Comparison of ENCODE assay signal across 23 mouse cellular contexts in genomic region chr19:26938911-26939310, GRCm38 (mm10). TPM values are rescaled to one million over a fixed set of nuclear protein-coding genes. Genes with fewer than 3 reads are reported as not detected.
A peak's percentile ranks its signal among the peaks of the same experiment; 100 is the strongest.
DNase-seq lines count a peak whose midpoint lies in the region; ATAC-seq and TF ChIP-seq lines count a peak whose summit lies in the region.
"Had no signal": no experiment of that assay in that cellular context is flagged by ENCODE, and none has a peak within 500 bp of the region (broad histone marks: within the 10 kb centered on the region; RNA-seq: fewer than 3 reads in every experiment).

No protein-coding gene starts in this region.

- DNase-seq in gastrocnemius, adult 2 months, result peak; percentile 22
- DNase-seq in gastrocnemius, postnatal 25 days, result no peak
- no peak for DNase-seq in lung, adult 2 months
- DNase-seq in Muller cell, postnatal 12 days (ENCODE audit: inconsistent ontology term), result peak; percentile 79
- DNase-seq in stomach, postnatal 0 days (ENCODE audit: low spot score), result peak; percentile 16
- no peak for DNase-seq in midbrain, embryonic 14.5 days
- DNase-seq: cerebellum, adult 18-20 months; heart, postnatal 10 days; kidney, adult 18-20 months; layer of hippocampus, postnatal 36 days; thymus, postnatal 25 days had no signal

- H3K4me3 ChIP-seq in gastrocnemius, adult 2 months, result no peak overlapping the region
- no peak overlapping the region for H3K4me3 ChIP-seq in lung, embryonic 16.5 days (ENCODE audit: low read length)
- no peak overlapping the region for H3K4me3 ChIP-seq in lung, adult 2 months (replicated peaks; ENCODE audit: extremely low read depth, low read depth, low read length)
- H3K4me3 ChIP-seq in stomach, postnatal 0 days (ENCODE audit: low read depth, low read length), result no peak overlapping the region
- no peak overlapping the region for H3K4me3 ChIP-seq in midbrain, embryonic 14.5 days (replicated peaks; ENCODE audit: low read depth, low read length)
- H3K4me3 ChIP-seq: embryonic facial prominence, embryonic 15.5 days; forebrain, embryonic 13.5 days; liver, embryonic 15.5 days; midbrain, embryonic 15.5 days had no signal

- no peak overlapping the region for H3K4me2 ChIP-seq in lung, embryonic 16.5 days (ENCODE audit: low read depth, low read length)
- H3K4me2 ChIP-seq in stomach, postnatal 0 days (replicated peaks; ENCODE audit: low read depth), result no peak overlapping the region
- no peak overlapping the region for H3K4me2 ChIP-seq in midbrain, embryonic 14.5 days (ENCODE audit: low read length)
- H3K4me2 ChIP-seq: embryonic facial prominence, embryonic 15.5 days; forebrain, embryonic 13.5 days; hindbrain, embryonic 14.5 days; liver, embryonic 15.5 days; midbrain, embryonic 15.5 days had no signal

- WGBS in lung, embryonic 16.5 days, result 58% methylated on average over 8 of the region's 8 CpGs
- 70% methylated on average over 8 of the region's 8 CpGs for WGBS in lung, adult 2 months
- 61% methylated on average over 8 of the region's 8 CpGs for WGBS in stomach, postnatal 0 days
- WGBS in midbrain, embryonic 14.5 days, result 76% methylated on average over 8 of the region's 8 CpGs

- no peak for TF ChIP-seq CTCF in gastrocnemius, adult 2 months (IDR thresholded peaks at IDR 0.05)
- TF ChIP-seq CTCF in lung, adult 2 months (IDR thresholded peaks at IDR 0.05; ENCODE audit: insufficient read depth, low read length), result no peak
- no peak for TF ChIP-seq CTCF in stomach, postnatal 0 days (IDR thresholded peaks at IDR 0.05; ENCODE audit: low read depth)

- H3K4me1 ChIP-seq in lung, embryonic 16.5 days (replicated peaks; ENCODE audit: control insufficient read depth, insufficient read depth, low read length), result no peaks in the 10 kb centered on the region
- no peaks in the 10 kb centered on the region; the same call in 1 of the 2 replicates for H3K4me1 ChIP-seq in lung, adult 2 months (ENCODE audit: control insufficient read depth, insufficient read depth, low read length)
- no peaks in the 10 kb centered on the region for H3K4me1 ChIP-seq in stomach, postnatal 0 days (replicated peaks; ENCODE audit: control insufficient read depth, insufficient read depth)
- 0 out of 2 replicates have a peak, but pooled peaks cover 3% of the 10 kb centered on the region for H3K4me1 ChIP-seq in midbrain, embryonic 14.5 days (ENCODE audit: control insufficient read depth, insufficient read depth, low read length)
- H3K4me1 ChIP-seq: forebrain, embryonic 13.5 days; liver, embryonic 15.5 days; midbrain, embryonic 15.5 days had no signal

- no peak for TF ChIP-seq EP300 in stomach, postnatal 0 days (optimal IDR thresholded peaks at IDR 0.05)

- no peak for TF ChIP-seq POLR2A in lung, adult 2 months (IDR thresholded peaks at IDR 0.05; ENCODE audit: borderline replicate concordance, extremely low read depth, low read depth, low read length)

- H3K27me3 ChIP-seq in lung, embryonic 16.5 days (ENCODE audit: control insufficient read depth, insufficient read depth, low read depth, low read length), result no peaks in the 10 kb centered on the region
- no peaks in the 10 kb centered on the region for H3K27me3 ChIP-seq in stomach, postnatal 0 days (ENCODE audit: control insufficient read depth, insufficient read depth, low read length)
- H3K27me3 ChIP-seq in midbrain, embryonic 14.5 days (ENCODE audit: control insufficient read depth, insufficient read depth, low read length), result no peaks in the 10 kb centered on the region
- H3K27me3 ChIP-seq: embryonic facial prominence, embryonic 15.5 days; forebrain, embryonic 13.5 days; liver, embryonic 15.5 days; midbrain, embryonic 15.5 days had no signal

- intact Hi-C loops in gastrocnemius, adult 2 months (cut with DNase I), result no loop called here

- H3K36me3 ChIP-seq in lung, embryonic 16.5 days (ENCODE audit: control insufficient read depth, insufficient read depth, low read length), result no peaks in the 10 kb centered on the region
- no peaks in the 10 kb centered on the region for H3K36me3 ChIP-seq in stomach, postnatal 0 days (ENCODE audit: control insufficient read depth, insufficient read depth, low read length)
- H3K36me3 ChIP-seq in midbrain, embryonic 14.5 days (ENCODE audit: control insufficient read depth, insufficient read depth, low read length), result no peaks in the 10 kb centered on the region
- H3K36me3 ChIP-seq: embryonic facial prominence, embryonic 15.5 days; G1E; liver, embryonic 15.5 days; midbrain, embryonic 15.5 days had no signal

- no peak overlapping the region for H3K9ac ChIP-seq in lung, embryonic 16.5 days (ENCODE audit: low read length)
- H3K9ac ChIP-seq in stomach, postnatal 0 days (ENCODE audit: low read length), result no peak overlapping the region
- no peak overlapping the region for H3K9ac ChIP-seq in midbrain, embryonic 14.5 days (replicated peaks; ENCODE audit: low read length)
- H3K9ac ChIP-seq: embryonic facial prominence, embryonic 15.5 days; forebrain, embryonic 13.5 days; hindbrain, embryonic 14.5 days; liver, embryonic 15.5 days; midbrain, embryonic 15.5 days had no signal

- no peak for ATAC-seq in lung, embryonic 16.5 days (ENCODE audit: low read depth)
- ATAC-seq in stomach, postnatal 0 days (ENCODE audit: low FRiP score, low TSS enrichment), result no peak
- ATAC-seq in midbrain, embryonic 14.5 days (ENCODE audit: low FRiP score, low TSS enrichment), result no peak
- ATAC-seq: forebrain, embryonic 13.5 days; midbrain, embryonic 15.5 days had no signal

- H3K27ac ChIP-seq in gastrocnemius, adult 2 months, result no peak overlapping the region
- H3K27ac ChIP-seq in lung, embryonic 16.5 days (ENCODE audit: low read length), result peak overlapping the region; percentile 12; the same call in 1 of the 2 replicates
- no peak overlapping the region for H3K27ac ChIP-seq in stomach, postnatal 0 days (replicated peaks)
- no peak overlapping the region for H3K27ac ChIP-seq in midbrain, embryonic 14.5 days (replicated peaks; ENCODE audit: low read depth, low read length)
- H3K27ac ChIP-seq: embryonic facial prominence, embryonic 15.5 days; forebrain, embryonic 13.5 days; hindbrain, embryonic 14.5 days; liver, embryonic 15.5 days; midbrain, embryonic 15.5 days had no signal

- H3K9me3 ChIP-seq in lung, embryonic 16.5 days (ENCODE audit: control insufficient read depth, low read length), result no peaks in the 10 kb centered on the region
- H3K9me3 ChIP-seq in stomach, postnatal 0 days (ENCODE audit: control insufficient read depth, low read length), result no peaks in the 10 kb centered on the region
- no peaks in the 10 kb centered on the region for H3K9me3 ChIP-seq in midbrain, embryonic 14.5 days (ENCODE audit: control insufficient read depth, low read length)
- H3K9me3 ChIP-seq: embryonic facial prominence, embryonic 15.5 days; forebrain, embryonic 13.5 days; liver, embryonic 15.5 days; midbrain, embryonic 15.5 days had no signal

RNA-seq across cellular contexts. Expression of gene Gm815, which starts 53.2 kb away (rescaled TPM):
- total RNA-seq in gastrocnemius, adult 2 months (2021), result not detected
- not detected for total RNA-seq in gastrocnemius, postnatal 25 days (2021)
- 0.34 and 0.82 TPM in 2 replicates for polyA plus RNA-seq in lung, embryonic 16.5 days (2015; fragmentation: Nextera tagmentation; extraction: Ambion mirVana)
- not detected in 2 replicates for polyA plus RNA-seq in lung, adult 2 months (2012; rRNA removed)
- polyA plus RNA-seq in stomach, postnatal 0 days (2015; fragmentation: Nextera tagmentation; extraction: Ambion mirVana), result not detected in 2 replicates
- not detected in 2 replicates for polyA plus RNA-seq in midbrain, embryonic 14.5 days (2014; fragmentation: Nextera tagmentation; extraction: Ambion mirVana)
- total RNA-seq: common myeloid progenitor, adult 5-6 weeks; G1E; heart, postnatal 10 days; layer of hippocampus, postnatal 36 days had no signal
- polyA plus RNA-seq: brain, embryonic 14.5 days; embryonic facial prominence, embryonic 15.5 days; forebrain, embryonic 13.5 days; G1E; hindbrain, embryonic 14.5 days; limb, embryonic 11.5 days; liver, embryonic 15.5 days; midbrain, embryonic 15.5 days; small intestine, adult 2 months; stomach, embryonic 14.5 days had no signal

Comparison
In these comparisons a context has a peak if more than half of its experiments do, and no peak if none do; other contexts are left out.
1. DNase-seq: peak in gastrocnemius, adult 2 months (single experiment), Muller cell, postnatal 12 days (single experiment) and stomach, postnatal 0 days (single experiment); none in gastrocnemius, postnatal 25 days (single experiment), lung, adult 2 months (single experiment) and midbrain, embryonic 14.5 days (single experiment).